Mouse (Mus musculus) CH12.LX (cell line): ENCODE results near the gene Zfp296. TPM values are rescaled to one million over a fixed set of nuclear protein-coding genes. Genes with fewer than 3 reads are reported as not detected.

Experiments
- DNase-seq: peaks from one replicate; pipeline ENCODE4 v3.0.0-alpha.2; 2013; ENCODE audit errors: extremely low read depth
- H3K27ac ChIP-seq: 2 replicates; pipeline ENCODE4 v1.5.1; 2012; ENCODE audit warnings: low read depth, mild to moderate bottlenecking, control low read depth, moderate library complexity; ENCODE audit not compliant: insufficient read depth
- H3K27me3 ChIP-seq: replicated peaks from 2 replicates; pipeline ENCODE3; 2012; ENCODE audit warnings: inconsistent platforms
- H3K36me3 ChIP-seq, 2 experiments: replicated peaks in 1 of 2; 2 replicates each; pipeline versions ENCODE3 to v1.6.1; 2012; ENCODE audit warnings: inconsistent platforms in 1 of 2, low read length in 1 of 2, mild to moderate bottlenecking in 1 of 2, mixed read lengths in 1 of 2, moderate library complexity in 1 of 2; ENCODE audit not compliant: control insufficient read depth in 1 of 2, insufficient read depth in 1 of 2
- H3K4me1 ChIP-seq, 2 experiments: 2 replicates each; pipeline ENCODE4 v1.6.1; 2012; ENCODE audit warnings: inconsistent platforms in 1 of 2, moderate library complexity in 1 of 2; ENCODE audit not compliant: insufficient read depth in 2 of 2, control insufficient read depth in 1 of 2
- H3K4me2 ChIP-seq: 2 replicates; pipeline ENCODE4 v1.6.1; 2012; ENCODE audit warnings: low read depth, mild to moderate bottlenecking, control low read depth; ENCODE audit not compliant: poor library complexity, insufficient read depth, severe bottlenecking
- H3K4me3 ChIP-seq, 3 experiments: fragments of 150-350 bp in 1 of 3; sonication (generic) in 1 of 3; replicated peaks in 1 of 3; 2 replicates each; pipeline versions ENCODE3 to v1.5.1; 2011 to 2012; ENCODE audit warnings: low read depth in 2 of 3, low read length in 2 of 3, mild to moderate bottlenecking in 2 of 3, moderate library complexity in 2 of 3, control low read depth in 1 of 3, improper control_type of control experiment in 1 of 3, inconsistent platforms in 1 of 3, mixed read lengths in 1 of 3; ENCODE audit not compliant: poor library complexity in 1 of 3
- H3K79me2 ChIP-seq: replicated peaks from 2 replicates; pipeline ENCODE4 v1.6.1; 2012; ENCODE audit warnings: mild to moderate bottlenecking, moderate library complexity; ENCODE audit not compliant: control insufficient read depth, poor library complexity, insufficient read depth, severe bottlenecking; ENCODE audit errors: extremely low read depth
- H3K9ac ChIP-seq: 2 replicates; pipeline ENCODE4 v1.6.1; 2012; ENCODE audit warnings: low read depth, mild to moderate bottlenecking, control low read depth, moderate library complexity; ENCODE audit not compliant: insufficient read depth
- H3K9me3 ChIP-seq: replicated peaks from 2 replicates; pipeline ENCODE3; 2012; ENCODE audit warnings: low read length, inconsistent platforms, mixed read lengths
- CHD1 ChIP-seq: IDR thresholded peaks from 2 replicates; pipeline ENCODE4 v1.6.1; 2012; ENCODE audit warnings: low read depth, low read length, improper control_type of control experiment, inconsistent platforms
- E2F4 ChIP-seq: IDR thresholded peaks from 2 replicates; pipeline ENCODE4 v1.6.1; 2011; ENCODE audit warnings: low read depth, low read length, improper control_type of control experiment; ENCODE audit not compliant: insufficient replicate concordance
- ELF1 ChIP-seq: IDR thresholded peaks from 2 replicates; pipeline ENCODE4 v1.6.1; 2014; ENCODE audit warnings: low read depth, mild to moderate bottlenecking, inconsistent platforms, low read length, improper control_type of control experiment
- EP300 ChIP-seq: IDR thresholded peaks from 2 replicates; pipeline ENCODE4 v1.6.1; 2011; ENCODE audit warnings: low read length, improper control_type of control experiment
- GABPA ChIP-seq: IDR thresholded peaks from 2 replicates; pipeline ENCODE4 v1.6.1; 2012; ENCODE audit warnings: low read depth, low read length, improper control_type of control experiment, inconsistent platforms; ENCODE audit not compliant: insufficient replicate concordance
- HCFC1 ChIP-seq: IDR thresholded peaks from 2 replicates; pipeline ENCODE4 v1.6.1; 2012; ENCODE audit warnings: low read depth, mild to moderate bottlenecking, inconsistent platforms, low read length, improper control_type of control experiment
- IRF4 ChIP-seq: IDR thresholded peaks from 2 replicates; pipeline ENCODE4 v1.6.1; 2014; ENCODE audit warnings: low read depth, mild to moderate bottlenecking, inconsistent platforms, low read length, improper control_type of control experiment
- JUN ChIP-seq: IDR thresholded peaks from 2 replicates; pipeline ENCODE4 v1.6.1; 2011; ENCODE audit warnings: low read depth, mild to moderate bottlenecking, low read length, improper control_type of control experiment, moderate library complexity; ENCODE audit not compliant: insufficient read depth
- JUND ChIP-seq: conservative IDR thresholded peaks from 2 replicates; pipeline ENCODE4 v1.6.1; 2011; ENCODE audit warnings: low read depth, low read length, improper control_type of control experiment
- KAT2A ChIP-seq: IDR thresholded peaks from 2 replicates; pipeline ENCODE4 v1.6.1; 2012; ENCODE audit warnings: low read length, improper control_type of control experiment, inconsistent platforms; ENCODE audit not compliant: insufficient replicate concordance
- MAFK ChIP-seq: IDR thresholded peaks from 2 replicates; pipeline ENCODE4 v1.6.1; 2011; ENCODE audit warnings: low read length, improper control_type of control experiment; ENCODE audit not compliant: insufficient replicate concordance
- MAX ChIP-seq: IDR thresholded peaks from 2 replicates; pipeline ENCODE4 v1.6.1; 2011; ENCODE audit warnings: low read length, improper control_type of control experiment
- MXI1 ChIP-seq: IDR thresholded peaks from 2 replicates; pipeline ENCODE4 v1.6.1; 2011; ENCODE audit warnings: mild to moderate bottlenecking, low read depth, low read length, improper control_type of control experiment
- NELFE ChIP-seq: IDR thresholded peaks from 2 replicates; pipeline ENCODE4 v1.6.1; 2011; ENCODE audit warnings: low read depth, low read length, improper control_type of control experiment
- NRF1 ChIP-seq: IDR thresholded peaks from 2 replicates; pipeline ENCODE4 v1.6.1; 2014; ENCODE audit warnings: low read depth, mild to moderate bottlenecking, inconsistent platforms, low read length, improper control_type of control experiment, moderate library complexity
- PAX5 ChIP-seq: IDR thresholded peaks from 2 replicates; pipeline ENCODE4 v1.6.1; 2012; ENCODE audit warnings: low read length, inconsistent platforms, mixed read lengths
- RAD21 ChIP-seq: IDR thresholded peaks from 2 replicates; pipeline ENCODE4 v1.6.1; 2011; ENCODE audit warnings: low read depth, mild to moderate bottlenecking, low read length, improper control_type of control experiment, moderate library complexity
- RCOR1 ChIP-seq: conservative IDR thresholded peaks from 2 replicates; pipeline ENCODE4 v1.6.1; 2012; ENCODE audit warnings: low read depth, mild to moderate bottlenecking, inconsistent platforms, low read length, improper control_type of control experiment
- TBP ChIP-seq: conservative IDR thresholded peaks from 2 replicates; pipeline ENCODE4 v1.6.1; 2011; ENCODE audit warnings: low read depth, low read length, improper control_type of control experiment
- UBTF ChIP-seq: IDR thresholded peaks from 2 replicates; pipeline ENCODE4 v1.6.1; 2012; ENCODE audit warnings: low read depth, mild to moderate bottlenecking, inconsistent platforms, low read length, improper control_type of control experiment, moderate library complexity
- ZMIZ1 ChIP-seq: IDR thresholded peaks from 2 replicates; pipeline ENCODE4 v1.6.1; 2012; ENCODE audit warnings: low read depth, mild to moderate bottlenecking, inconsistent platforms, low read length, improper control_type of control experiment
- dilution Hi-C: fragments of 300-500 bp; cut with MboI; formaldehyde crosslinking; loops from 2 replicates; pipeline ENCODE4 v1.14.3; 2020; ENCODE audit warnings: low sequenced_read_pairs; ENCODE audit not compliant: extremely low pct_unique_long_range_greater_than_20kb, extremely low pct_ligation_motif_present
- in situ Hi-C: fragments of 300-500 bp; cut with MboI; formaldehyde crosslinking; loops from 3 replicates; pipeline ENCODE4 v1.14.3; 2019; ENCODE audit warnings: low sequenced_read_pairs, low pct_ligation_motif_present, low pct_unique_long_range_greater_than_20kb, mixed read lengths
- polyA plus RNA-seq: library from polyadenylated mRNA; unstranded; fragments of >175 nt; gene quantifications from 2 replicates; pipeline ENCODE4 v1.2.1, GENCODE M21; 2012; ENCODE audit warnings: low read depth; ENCODE audit not compliant: insufficient read length
- total RNA-seq, 2 experiments: library from RNA; depleted of rRNA; stranded (reverse); fragments of 300-350 nt in 1 of 2; fragments of >200 nt in 1 of 2; gene quantifications; 2 replicates each; pipeline ENCODE4 v1.2.3; 2012 to 2014

Zfp296 gene
- total and polyA plus RNA-seq, 3 experiments: 10.7 to 44.0 (median 30.0) TPM

DNA sequence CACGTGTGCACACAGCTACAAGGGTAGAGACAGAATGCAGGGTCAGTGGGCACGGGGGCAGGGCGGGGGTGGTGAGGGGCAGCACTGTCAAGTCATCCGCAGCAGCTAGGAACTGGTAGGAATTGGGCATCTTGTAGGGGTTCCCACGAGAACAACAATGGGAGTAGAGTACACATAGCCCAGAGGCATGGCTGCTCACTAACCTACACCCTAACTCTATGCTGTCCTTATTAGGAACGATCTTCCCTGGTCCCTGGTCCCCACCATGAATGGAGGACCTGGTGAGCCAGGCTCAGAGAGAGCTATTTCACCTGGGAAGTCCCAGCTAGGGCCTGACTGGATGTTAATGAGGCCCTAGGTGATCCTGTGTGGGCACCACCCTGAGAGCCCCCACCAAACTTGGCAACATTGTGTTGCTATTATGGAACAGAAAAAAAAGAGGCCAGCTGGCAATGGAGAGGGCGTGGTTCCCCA is 35.4 kb upstream of the Zfp296 start:
- no peak overlapping the region for H3K9ac ChIP-seq
- no peak overlapping the region for H3K4me3 ChIP-seq
- dilution Hi-C loops: no loop called here
- no peak for DNase-seq
- H3K27ac ChIP-seq: no peak overlapping the region
- no peaks in the 10 kb centered on the region for H3K9me3 ChIP-seq
- no peak overlapping the region for H3K4me2 ChIP-seq
- in situ Hi-C loops: loop anchor here (5.0 kb wide), 1 partner anchor 34 kb away; the partner anchor contains the start of genes Bloc1s3 and Trappc6a
- TF ChIP-seq KAT2A (no peak), MAX (no peak), EP300 (no peak), TBP (no peak), GABPA (no peak), NRF1 (no peak), ELF1 (no peak), IRF4 (no peak), UBTF (no peak), RCOR1 (no peak), NELFE (no peak), CHD1 (no peak), RAD21 (no peak), PAX5 (no peak)
- peaks cover 7 to 73% of the 10 kb centered on the region in 2 experiments for H3K36me3 ChIP-seq
- H3K79me2 ChIP-seq: peaks cover 8% of the 10 kb centered on the region
- no peaks in the 10 kb centered on the region for H3K27me3 ChIP-seq
- peaks cover 8 to 51% of the 10 kb centered on the region in 2 experiments for H3K4me1 ChIP-seq

- H3K9ac ChIP-seq: no peak overlapping the region
- TF ChIP-seq HCFC1: no peak
- no peak for TF ChIP-seq IRF4
- no peak for TF ChIP-seq MAFK
- TF ChIP-seq MXI1: no peak
- no peak for TF ChIP-seq JUND
- TF ChIP-seq JUN: no peak
- TF ChIP-seq MAX: no peak
- no peak for TF ChIP-seq TBP
- TF ChIP-seq RAD21: no peak
- no peak for TF ChIP-seq E2F4
- no peak for TF ChIP-seq ZMIZ1
- TF ChIP-seq, all 38 proteins: peak for 0
- no peak for DNase-seq
- Histone ChIP-seq H3K79me2 (peaks cover 11% of the 10 kb centered on the region), H3K9me3 (no peaks in the 10 kb centered on the region), H3K27ac (no peak overlapping the region), H3K36me3 (peaks cover 5 to 75% of the 10 kb centered on the region in 2 experiments), H3K4me2 (no peak overlapping the region), H3K27me3 (no peaks in the 10 kb centered on the region), H3K4me1 (peaks cover 8 to 52% of the 10 kb centered on the region in 2 experiments), H3K4me3 (no peak overlapping the region)
- in situ Hi-C loops (loop anchor here (5.0 kb wide), 1 partner anchor 35 kb away; the partner anchor contains the start of genes Bloc1s3 and Trappc6a), dilution Hi-C loops (no loop called here)
Observed at GRCm38 (mm10) chr7:19542155-19542691, 34.9 kb upstream of the Zfp296 start.
